Mouse (Mus musculus) spleen, adult 2 months (tissue): ENCODE measurements around the gene 1700125H20Rik. TPM values are rescaled to one million over a fixed set of nuclear protein-coding genes. Genes with fewer than 3 reads are reported as not detected.

Experiments
- DNase-seq, 2 experiments: peaks; one replicate each; pipeline versions ENCODE4 v3.0.0 to v3.0.0-alpha.2; 2012 to 2021; ENCODE audit warnings: low spot score in 2 of 2, low read depth in 1 of 2
- H3K27ac ChIP-seq: fragments of 200-500 bp; 2 replicates; pipeline ENCODE4 v1.5.1; 2012; ENCODE audit warnings: low read length, inconsistent platforms; ENCODE audit not compliant: insufficient read depth
- H3K27me3 ChIP-seq: fragments of 200-500 bp; 2 replicates; pipeline ENCODE4 v1.6.1; 2012; ENCODE audit warnings: mild to moderate bottlenecking, moderate library complexity, low read length, inconsistent platforms; ENCODE audit not compliant: control insufficient read depth, insufficient read depth
- H3K36me3 ChIP-seq: fragments of 200-500 bp; 2 replicates; pipeline ENCODE4 v1.6.1; 2012; ENCODE audit warnings: mild to moderate bottlenecking, low read length, inconsistent platforms; ENCODE audit not compliant: control insufficient read depth, insufficient read depth
- H3K4me1 ChIP-seq: fragments of 200-500 bp; 2 replicates; pipeline ENCODE4 v1.6.1; 2011; ENCODE audit warnings: inconsistent platforms; ENCODE audit not compliant: control insufficient read depth, insufficient read depth, insufficient read length
- H3K4me3 ChIP-seq: fragments of 200-500 bp; 2 replicates; pipeline ENCODE4 v1.5.1; 2011; ENCODE audit warnings: mild to moderate bottlenecking, inconsistent platforms; ENCODE audit not compliant: insufficient read depth, insufficient read length; ENCODE audit errors: extremely low read depth
- CTCF ChIP-seq: fragments of 200-500 bp; IDR thresholded peaks from 2 replicates; pipeline ENCODE4 v1.5.1; 2011; ENCODE audit warnings: mild to moderate bottlenecking, inconsistent platforms; ENCODE audit not compliant: insufficient read depth, insufficient read length, insufficient replicate concordance; ENCODE audit errors: extremely low read depth
- POLR2A ChIP-seq: fragments of 200-500 bp; IDR thresholded peaks from 2 replicates; pipeline ENCODE4 v1.6.1; 2011; ENCODE audit warnings: low read depth, low read length, inconsistent platforms
- WGBS: fragments of 180-500 bp; shearing (Covaris S2); methylation state at CpG from one replicate; pipeline ENCODE4 v1.1.7; 2018; 5-methylcytosine and 5-hydroxymethylcytosine counted together
- polyA plus RNA-seq: library from polyadenylated mRNA; depleted of rRNA; stranded (reverse); fragments of >200 nt; gene quantifications from 2 replicates; pipeline ENCODE4 v1.2.3, GENCODE M21; 2012; rRNA removed

1700125H20Rik gene
- polyA plus RNA-seq: not detected in 2 replicates

DNA sequence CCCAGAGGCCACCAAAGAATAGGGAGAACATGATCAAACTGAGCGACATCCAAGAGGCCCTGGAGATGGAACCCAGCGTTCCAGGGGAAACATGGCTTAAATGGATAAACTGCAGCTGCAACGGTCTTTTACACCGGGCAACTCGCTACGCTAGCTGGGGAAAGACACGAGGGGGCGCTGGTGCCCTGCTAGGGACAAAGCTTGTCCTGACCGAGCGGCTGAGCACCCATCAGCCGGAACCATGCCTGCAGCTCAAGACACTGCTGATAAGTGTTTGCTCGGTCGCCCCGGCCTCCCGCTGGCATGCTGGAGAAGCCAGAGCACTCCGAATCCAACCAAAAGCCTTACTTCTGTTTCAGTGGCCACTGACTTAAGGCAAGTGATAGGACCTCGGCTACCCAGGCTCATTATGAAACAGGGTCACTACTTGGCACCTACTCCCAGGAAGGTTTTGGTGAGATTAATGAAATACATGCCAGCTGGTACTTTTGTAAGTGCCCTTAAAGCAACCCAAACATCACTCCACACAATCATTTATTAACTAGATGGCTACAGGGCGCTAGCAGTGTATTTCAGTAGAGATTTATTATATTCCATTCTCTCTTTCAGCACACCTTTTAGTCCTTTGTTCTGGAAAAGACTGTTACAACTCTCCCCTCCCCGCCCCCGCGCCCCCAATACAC is at the start of gene 1700125H20Rik:
TSS of gene 1700125H20Rik (plus strand) at position 347 of the 683 bp plus-strand sequence.
- DNase-seq: peak; percentile 47 to 84
- TF ChIP-seq CTCF (peak; percentile 83), POLR2A (no peak)
- Histone ChIP-seq H3K27me3 (no peaks in the 10 kb centered on the region), H3K27ac (no peak within 1 kb of the TSS), H3K4me1 (no peaks in the 10 kb centered on the region; the same call in 1 of the 2 replicates), H3K36me3 (no peaks in the 10 kb centered on the region), H3K4me3 (peak within 1 kb of the TSS; percentile 35)
- WGBS: 20% methylated on average over 21 of the region's 21 CpGs

DNA sequence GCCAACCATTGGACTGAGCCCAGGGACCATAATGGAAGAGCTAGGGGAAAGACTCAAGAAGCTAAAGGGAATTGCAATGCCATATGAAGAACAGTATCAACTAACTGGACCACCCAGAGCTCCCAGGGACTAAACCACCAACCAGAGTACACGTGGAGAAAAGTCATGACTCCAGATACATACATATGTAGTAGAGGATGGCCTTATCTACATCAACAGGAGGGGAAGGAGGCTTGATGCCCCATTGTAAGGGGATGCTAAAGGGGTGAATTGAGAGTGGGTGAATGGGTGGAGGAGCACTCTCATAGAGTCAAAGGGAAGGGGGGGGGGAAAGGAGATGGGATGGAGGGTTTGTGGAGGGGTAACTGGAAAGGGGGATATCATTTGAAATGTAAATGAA is 48.1 kb upstream of the 1700125H20Rik start:
- no peak for DNase-seq
- WGBS: 85% methylated on average over 1 of the region's 1 CpGs
- H3K36me3 ChIP-seq: peaks cover 1% of the 10 kb centered on the region; the same call in 1 of the 2 replicates
- H3K27me3 ChIP-seq: no peaks in the 10 kb centered on the region
- H3K4me3 ChIP-seq: no peak overlapping the region
- no peak overlapping the region for H3K27ac ChIP-seq
- TF ChIP-seq POLR2A (no peak), CTCF (no peak)
- peaks cover 5% of the 10 kb centered on the region for H3K4me1 ChIP-seq

DNA sequence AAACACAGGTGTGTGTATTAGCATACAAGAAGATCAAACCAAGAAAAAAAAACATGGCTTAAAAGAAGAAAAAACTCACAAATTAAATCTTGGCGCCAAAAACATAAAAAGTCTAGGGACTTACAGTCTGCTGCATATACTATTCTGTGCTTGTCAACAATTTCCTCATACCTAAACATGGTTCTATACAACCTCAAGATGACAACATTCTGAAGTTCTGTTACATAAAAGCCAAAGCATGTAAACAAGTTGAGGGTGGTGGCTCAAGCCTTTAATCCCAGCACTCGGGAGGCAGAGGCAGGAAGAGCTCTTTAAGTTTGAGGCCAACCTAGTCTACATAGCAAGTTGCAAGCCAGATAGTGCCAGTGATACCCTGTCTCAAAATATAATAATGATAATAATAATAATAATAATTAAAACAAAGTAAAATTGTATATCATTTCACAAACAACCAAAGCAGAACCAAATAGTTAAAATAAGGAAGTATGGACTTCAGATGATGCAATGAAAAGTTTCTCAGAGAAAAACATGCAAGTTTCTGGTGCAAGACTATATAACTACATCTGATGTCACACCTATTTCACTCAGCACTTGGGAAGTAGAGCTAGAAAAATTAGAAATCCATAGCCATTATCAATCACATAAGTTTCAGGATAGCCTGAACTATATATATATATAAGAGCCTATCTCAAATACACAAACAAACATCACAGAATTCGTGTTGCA is 46.8 kb upstream of the 1700125H20Rik start:
- no peak for TF ChIP-seq CTCF
- TF ChIP-seq POLR2A: no peak
- H3K27ac ChIP-seq: no peak overlapping the region
- no peaks in the 10 kb centered on the region for H3K27me3 ChIP-seq
- H3K4me1 ChIP-seq: peaks cover 5% of the 10 kb centered on the region
- H3K4me3 ChIP-seq: no peak overlapping the region
- no peak for DNase-seq
- 76% methylated on average over 3 of the region's 3 CpGs for WGBS
- H3K36me3 ChIP-seq: peaks cover 1% of the 10 kb centered on the region; the same call in 1 of the 2 replicates

DNA sequence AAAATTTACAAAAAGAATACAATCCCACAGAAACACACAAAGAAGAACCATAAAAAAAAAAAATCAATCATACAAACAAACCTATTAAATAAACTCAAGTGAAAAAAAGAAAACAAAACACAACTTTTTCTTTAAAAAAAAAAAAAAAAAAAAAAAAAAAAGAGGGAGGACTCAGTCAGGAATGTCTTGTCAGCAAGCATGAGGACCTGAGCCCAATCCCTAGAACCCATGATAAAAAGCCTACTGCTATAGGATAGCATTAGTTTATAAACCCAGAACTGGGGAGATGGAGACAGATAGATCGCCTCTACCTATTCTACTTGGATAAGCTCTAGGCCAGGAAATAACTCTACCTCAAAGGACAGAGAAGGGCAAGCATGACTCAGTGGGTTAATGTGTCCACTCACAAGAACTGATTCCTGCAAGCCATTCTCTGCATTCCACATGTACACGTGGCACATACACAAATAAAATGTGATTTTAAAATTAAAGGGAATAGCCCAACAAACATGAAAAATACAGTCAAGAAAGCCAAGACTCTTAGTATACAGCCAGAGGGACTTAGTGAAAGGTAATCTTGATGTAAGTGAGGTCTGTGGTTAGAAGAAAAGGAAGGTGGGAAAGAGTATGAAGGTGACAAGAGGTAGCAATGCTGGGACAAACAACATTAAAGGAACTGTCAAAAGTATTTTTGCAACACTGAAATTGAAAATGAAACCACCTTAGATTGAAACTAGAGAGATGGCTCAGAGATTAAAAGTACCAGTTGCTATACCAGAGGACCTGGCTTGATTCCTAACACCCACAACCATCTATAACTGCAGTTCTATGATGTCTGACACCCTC is 43.7 kb upstream of the 1700125H20Rik start:
- H3K4me1 ChIP-seq: peaks cover 5% of the 10 kb centered on the region
- no peak for TF ChIP-seq POLR2A
- TF ChIP-seq CTCF: no peak
- peak in 1 of 2 experiments; percentile 30 for DNase-seq
- peak overlapping the region; percentile 55; the same call in 1 of the 2 replicates for H3K27ac ChIP-seq
- no peak overlapping the region for H3K4me3 ChIP-seq
- no peaks in the 10 kb centered on the region for H3K27me3 ChIP-seq
- WGBS: 52% methylated on average over 2 of the region's 2 CpGs
- no peaks in the 10 kb centered on the region for H3K36me3 ChIP-seq

DNA sequence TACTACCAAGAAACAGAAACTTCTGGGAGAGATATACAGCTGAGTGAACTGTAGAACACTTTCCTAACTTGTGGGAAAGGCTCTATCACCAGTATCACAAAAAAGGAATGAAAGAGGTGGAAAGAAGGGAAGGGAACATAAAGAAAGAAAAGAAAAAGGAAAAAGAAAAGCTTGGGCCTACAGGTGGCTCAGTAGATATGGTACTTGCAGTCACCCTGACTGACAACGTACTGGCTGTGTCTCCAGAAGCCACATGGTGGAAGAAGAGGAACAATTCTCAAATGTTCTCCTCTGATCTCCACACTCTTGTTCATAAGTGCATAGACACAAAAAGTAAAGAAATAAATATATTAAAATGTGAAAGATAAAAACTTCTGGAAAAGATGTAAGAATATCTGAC is 41.3 kb upstream of the 1700125H20Rik start:
- Histone ChIP-seq H3K27me3 (no peaks in the 10 kb centered on the region), H3K4me1 (peaks cover 3% of the 10 kb centered on the region), H3K4me3 (no peak overlapping the region), H3K27ac (no peak overlapping the region), H3K36me3 (no peaks in the 10 kb centered on the region)
- no peak for DNase-seq
- no peak for TF ChIP-seq POLR2A
- no peak for TF ChIP-seq CTCF
- WGBS: 46% methylated on average over 1 of the region's 1 CpGs

DNA sequence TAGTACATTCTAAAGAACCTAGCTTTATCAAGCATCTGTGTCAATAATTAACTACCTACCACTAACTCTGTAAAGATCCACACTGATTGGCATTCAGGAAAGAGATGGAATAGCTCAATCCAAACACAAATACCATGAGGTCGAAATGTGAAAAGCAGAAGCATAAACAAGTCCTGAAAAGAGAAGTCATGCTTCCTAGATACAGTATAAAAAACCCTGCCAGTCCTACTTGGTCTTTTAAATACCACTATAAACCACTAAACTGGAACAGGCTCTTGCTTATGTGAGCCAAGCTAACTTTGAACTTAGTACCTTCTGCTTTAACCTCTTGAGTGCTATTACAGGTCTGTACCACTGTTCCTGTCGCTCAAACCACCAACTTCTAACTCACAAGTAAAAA is 38.7 kb upstream of the 1700125H20Rik start:
- no peak overlapping the region for H3K4me3 ChIP-seq
- no peaks in the 10 kb centered on the region for H3K36me3 ChIP-seq
- peaks cover under 1% of the 10 kb centered on the region for H3K4me1 ChIP-seq
- H3K27ac ChIP-seq: no peak overlapping the region
- no peaks in the 10 kb centered on the region for H3K27me3 ChIP-seq
- DNase-seq: no peak
- WGBS: 35% methylated on average over 2 of the region's 2 CpGs
- TF ChIP-seq POLR2A (no peak), CTCF (no peak)
